Mouse (Mus musculus): Measurements from ENCODE around the gene Steap4. TPM values are rescaled to one million over a fixed set of nuclear protein-coding genes. Genes with fewer than 3 reads are reported as not detected.
"Not testable (repeated sequence)": the region's sequence is repeated elsewhere in the genome, so short reads cannot be mapped to it uniquely, and the experiment has no call there.

The Steap4 gene
- under 1 TPM; 0.20 to 0.25 TPM for total RNA-seq (2021)
- long read RNA-seq, result 0 reads

DNA sequence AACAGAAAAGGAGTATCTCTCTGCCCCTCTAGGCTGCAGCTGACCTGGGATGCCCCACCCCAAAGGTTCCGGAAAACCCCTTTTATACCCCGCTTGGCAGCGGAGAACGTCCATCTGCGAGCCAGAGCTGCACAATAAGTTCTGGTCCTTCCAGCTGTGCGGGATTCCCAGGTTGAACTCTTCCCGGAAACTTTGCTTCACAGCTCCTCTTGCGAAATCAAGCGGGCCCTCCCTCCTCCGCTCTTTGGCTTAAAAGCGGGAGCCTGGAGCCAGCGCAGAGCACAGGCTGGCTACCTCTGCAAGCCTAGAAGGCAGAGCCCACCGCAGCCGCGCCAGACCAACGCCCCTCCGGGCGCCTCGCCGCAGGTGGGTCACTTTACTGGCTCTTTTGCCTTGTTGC lies at the start of gene Steap4:
TSS of gene Steap4 (plus strand) at position 282 of the 400 bp plus-strand sequence.
- no peak for DNase-seq (ENCODE audit: low spot score in 2 of 2)

GRCm38 (mm10) chr5:7911975-7912374 lies 48.3 kb upstream of the Steap4 start:
- no peak for DNase-seq (ENCODE audit: low spot score in 2 of 2)

DNA sequence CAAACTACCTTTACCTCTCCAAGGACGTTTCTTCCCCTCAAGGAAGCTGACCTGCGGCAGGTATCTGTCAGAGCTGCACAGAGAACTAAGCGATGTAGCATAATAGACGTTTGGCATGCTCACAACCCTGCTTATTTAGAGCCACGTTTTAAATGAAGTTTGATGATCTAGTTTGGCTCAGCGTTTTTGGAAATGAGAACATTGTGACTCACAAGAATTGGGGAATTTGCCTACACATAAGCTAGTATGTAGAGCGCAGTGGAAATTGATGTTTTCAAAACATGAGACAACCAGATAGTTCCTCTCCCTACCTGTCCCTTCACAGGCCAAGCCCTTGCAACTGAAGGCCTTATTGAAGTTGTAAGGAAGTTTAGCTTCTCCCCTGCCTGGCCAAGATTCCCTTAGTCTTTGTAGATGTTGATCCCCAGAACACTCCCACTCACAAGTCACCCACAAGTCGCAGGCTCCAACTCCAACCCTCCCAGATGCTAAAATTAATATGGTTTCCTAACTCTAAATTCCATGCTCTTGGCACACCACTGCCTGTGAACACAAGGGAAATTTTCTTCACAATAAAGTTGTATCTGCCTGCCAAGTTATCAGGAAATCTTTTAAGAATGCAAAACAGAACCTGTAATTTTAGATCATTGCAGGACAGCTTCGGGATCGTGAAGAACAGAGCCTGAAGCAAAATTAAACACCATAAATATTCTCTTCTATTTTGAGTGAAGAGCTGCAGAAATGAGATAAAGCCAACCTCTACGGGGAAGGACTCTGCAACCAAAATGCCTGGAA lies 42.6 kb upstream of the Steap4 start:
- DNase-seq (ENCODE audit: low spot score in 2 of 2), result no peak

DNA sequence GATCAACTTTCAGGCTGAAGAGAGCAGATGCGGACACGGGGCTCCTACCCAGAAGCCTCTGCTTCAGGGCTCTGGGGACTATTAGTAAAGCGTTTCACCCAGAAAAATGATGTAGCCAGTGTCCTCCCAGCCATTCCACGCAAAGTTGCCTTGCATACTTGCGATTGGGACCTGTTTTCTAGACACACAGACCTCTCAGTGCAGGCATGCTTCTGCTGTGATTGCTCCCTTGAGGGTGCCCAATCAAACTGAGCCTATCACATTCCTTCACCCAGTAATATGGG lies 42.0 kb upstream of the Steap4 start:
- no peak for DNase-seq (ENCODE audit: low spot score in 2 of 2)

- DNase-seq (ENCODE audit: low spot score in 2 of 2), result no peak
These were observed 40.6 kb upstream of the Steap4 start for GRCm38 (mm10) chr5:7919681-7920080.

DNA sequence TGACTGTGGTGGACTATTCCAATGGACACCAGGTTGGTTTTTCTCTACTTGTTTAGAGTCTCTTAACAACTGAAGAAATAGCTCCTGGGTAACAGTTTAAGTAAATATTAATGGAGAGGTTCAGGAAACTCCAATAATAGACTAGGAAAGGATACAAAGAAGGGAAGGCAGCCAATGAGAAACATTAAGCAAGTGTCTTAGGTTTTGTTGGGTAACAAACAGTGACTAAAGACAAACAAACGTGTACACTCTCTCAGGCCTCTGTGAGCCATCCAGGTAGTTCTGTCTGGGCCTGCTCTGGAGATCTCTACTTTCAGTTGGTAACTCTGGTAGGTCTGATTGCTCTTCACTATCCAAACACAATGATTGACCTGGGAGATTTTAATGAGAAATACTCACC lies 37.5 kb upstream of the Steap4 start:
- no peak for DNase-seq (ENCODE audit: low spot score in 2 of 2)

GRCm38 (mm10) chr5:7923666-7924065 lies 36.6 kb upstream of the Steap4 start:
- no peak for DNase-seq (ENCODE audit: low spot score in 2 of 2)

DNA sequence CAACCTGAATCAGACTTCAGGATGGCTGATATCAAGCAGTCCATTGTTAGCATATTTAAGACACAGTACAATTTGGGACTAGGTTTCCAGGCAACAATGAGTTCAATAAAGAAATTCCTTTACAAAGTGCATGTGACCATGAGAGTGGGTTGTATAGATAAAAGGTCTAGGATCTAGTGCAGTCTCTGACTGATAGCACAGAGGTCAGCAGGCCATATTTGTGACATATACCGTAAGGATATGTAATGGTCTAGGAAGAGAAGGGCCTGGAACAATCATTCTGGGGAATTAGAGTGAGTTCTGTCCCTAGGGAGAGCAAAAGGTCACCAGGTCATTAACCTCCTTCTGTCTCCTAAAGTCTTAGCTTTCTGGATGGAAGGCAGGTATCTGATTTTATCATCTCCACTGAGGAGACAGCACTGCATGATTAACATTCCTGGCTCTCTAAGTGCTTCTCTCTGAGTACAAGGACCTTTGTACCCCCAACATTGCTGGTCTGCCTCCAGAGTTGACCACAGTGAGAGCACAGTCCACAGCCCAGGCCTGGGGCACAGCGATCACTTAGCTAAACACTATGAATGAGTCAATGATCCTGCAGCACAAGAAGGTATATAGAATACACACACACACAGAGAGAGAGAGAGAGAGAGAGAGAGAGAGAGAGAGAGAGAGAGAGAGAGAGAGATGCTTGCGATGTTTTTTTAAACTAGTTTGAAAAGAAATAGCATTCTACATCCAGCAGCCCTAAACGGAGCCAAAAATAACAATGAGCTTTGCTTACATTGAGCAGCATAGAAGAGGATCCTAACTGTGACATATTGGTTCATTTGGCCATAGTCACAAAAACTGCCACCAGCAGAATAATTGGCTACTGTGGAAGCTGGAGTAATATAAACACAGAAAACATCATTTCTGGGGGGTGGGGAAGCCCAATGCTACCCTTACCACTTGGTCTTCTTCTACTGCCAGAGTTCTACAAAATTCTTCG lies 27.7 kb upstream of the Steap4 start:
- DNase-seq (ENCODE audit: low spot score in 2 of 2), result no peak

DNA sequence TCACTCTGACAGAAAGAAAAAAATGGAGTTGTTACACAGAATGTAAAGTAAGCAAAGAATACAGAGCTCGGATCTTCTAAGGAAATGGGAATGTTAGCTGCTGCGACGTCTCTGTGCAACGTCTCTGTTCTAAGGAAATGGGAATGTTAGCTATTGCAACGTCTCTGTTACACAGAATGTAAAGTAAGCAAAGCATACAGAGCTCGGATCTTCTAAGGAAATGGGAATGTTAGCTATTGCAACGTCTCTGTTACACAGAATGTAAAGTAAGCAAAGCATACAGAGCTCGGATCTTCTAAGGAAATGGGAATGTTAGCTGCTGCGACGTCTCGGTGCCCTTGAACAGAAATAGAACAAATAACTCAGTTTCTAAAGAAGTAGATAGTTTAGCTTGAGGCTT lies 26.8 kb upstream of the Steap4 start:
- DNase-seq (ENCODE audit: low spot score in 2 of 2), result not testable (repeated sequence)

DNA sequence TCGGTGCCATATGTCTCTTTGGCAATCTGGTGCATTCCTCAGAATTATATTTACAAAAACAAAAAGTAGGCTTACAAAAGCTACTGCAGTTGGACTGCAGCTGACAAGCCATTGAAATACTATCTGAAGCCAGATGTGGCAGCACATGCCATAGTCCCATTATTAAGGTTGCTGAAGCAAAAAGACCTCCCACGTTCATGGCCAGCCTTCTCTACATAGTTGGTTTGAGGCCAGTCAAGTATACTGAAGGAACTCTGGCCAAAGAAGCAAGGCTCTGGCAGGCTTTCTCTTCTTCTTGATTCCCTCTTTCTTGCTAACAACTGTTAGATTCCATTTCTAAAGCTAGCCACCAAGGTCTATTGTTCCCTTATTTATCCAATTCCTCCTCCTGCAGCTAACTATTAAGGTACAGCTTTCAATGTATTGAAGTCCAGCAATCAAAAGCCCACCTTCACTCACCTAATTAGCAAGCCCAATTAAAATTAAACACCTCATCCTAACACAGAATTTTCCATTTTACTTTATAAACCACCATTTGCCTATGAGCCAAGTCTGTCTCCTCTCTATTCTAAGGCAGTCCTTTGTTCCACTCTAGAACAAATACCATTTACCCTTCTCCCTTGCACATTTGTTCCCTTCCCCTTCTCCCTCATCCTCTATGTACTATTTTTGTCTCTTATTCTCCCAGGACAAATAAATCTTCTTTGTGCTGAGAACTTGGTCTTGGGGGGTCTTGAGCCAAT lies 26.2 kb upstream of the Steap4 start:
- no peak for DNase-seq (ENCODE audit: low spot score in 2 of 2)

- DNase-seq (ENCODE audit: low spot score in 2 of 2), result no peak
These were observed 5.4 kb upstream of the Steap4 start for GRCm38 (mm10) chr5:7954838-7955237.

DNA sequence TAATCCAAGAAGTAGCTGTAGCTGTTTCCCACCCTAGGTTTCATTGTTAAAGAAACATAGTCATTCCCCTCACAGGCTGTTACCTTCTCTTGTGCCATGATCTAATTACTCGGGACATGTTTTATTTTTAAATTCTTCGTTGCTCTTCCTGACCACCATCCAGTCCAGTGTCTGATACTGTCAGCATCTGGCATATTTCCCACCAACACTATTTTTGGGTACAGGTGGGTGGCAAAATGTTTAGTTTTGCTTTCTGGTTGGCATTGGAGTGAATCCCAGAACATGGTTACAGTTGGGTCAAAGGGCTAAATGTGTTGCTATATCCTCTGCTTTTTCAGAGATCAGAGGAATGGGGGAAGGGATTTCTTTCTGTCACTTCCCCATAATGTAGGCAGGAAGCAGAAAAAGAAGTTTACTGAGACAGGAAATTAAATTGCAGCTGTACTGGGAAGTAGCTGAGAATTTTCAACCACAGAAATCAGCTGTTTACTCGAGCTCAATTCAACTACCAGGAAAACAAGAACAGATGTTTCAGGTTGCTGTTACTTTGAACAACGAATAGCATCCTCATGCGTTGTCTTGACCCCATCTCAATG lies 4.8 kb upstream of the Steap4 start:
- DNase-seq (ENCODE audit: low spot score in 2 of 2), result no peak

DNA sequence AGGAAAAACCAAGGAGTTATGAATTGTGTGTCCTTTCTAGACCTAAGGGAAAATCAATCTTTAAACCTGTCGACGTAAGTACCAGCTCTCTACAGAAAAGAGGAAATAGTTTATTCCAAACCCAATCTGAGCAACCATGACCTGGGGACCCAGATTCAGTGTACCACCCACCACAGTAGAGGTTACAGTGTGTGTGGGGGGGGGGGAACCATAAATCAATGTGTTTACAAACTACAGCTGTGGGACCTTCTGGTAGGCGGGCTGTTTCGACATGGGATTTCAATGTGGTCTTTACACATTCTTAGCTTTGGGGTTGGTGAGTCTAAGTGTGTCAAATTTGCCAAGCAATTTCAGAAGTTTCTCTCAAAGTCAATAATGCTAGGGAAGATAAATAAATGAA lies 2.2 kb upstream of the Steap4 start:
- no peak for DNase-seq (ENCODE audit: low spot score in 2 of 2)

GRCm38 (mm10) chr5:7959286-7959685 lies 971 bp upstream of the Steap4 start:
- no peak for DNase-seq (ENCODE audit: low spot score in 2 of 2)

DNA sequence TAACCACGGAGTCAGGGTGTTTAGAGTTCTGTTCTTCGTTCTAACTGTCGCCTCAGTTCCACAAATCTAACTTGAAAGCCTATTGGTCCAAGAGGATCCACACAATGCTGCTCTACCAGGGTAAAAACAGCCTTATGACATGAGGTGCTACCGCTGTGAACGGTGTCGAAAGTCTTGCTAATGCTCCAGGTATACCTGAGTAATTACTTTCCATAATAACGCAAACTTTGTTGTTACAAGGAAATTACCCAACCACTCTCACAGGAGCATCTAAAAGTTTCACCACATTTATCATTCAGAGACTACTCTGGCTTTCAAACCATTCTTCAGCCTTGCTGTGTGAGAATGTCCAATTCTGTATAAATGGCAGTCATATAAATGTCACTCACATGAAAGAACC lies 856 bp downstream of the Steap4 start:
- no peak for DNase-seq (ENCODE audit: low spot score in 2 of 2)

- DNase-seq (ENCODE audit: low spot score in 2 of 2), result peak; percentile 63
These were observed 5.0 kb downstream of the Steap4 start for GRCm38 (mm10) chr5:7965281-7965680.

GRCm38 (mm10) chr5:7968152-7968551 lies 7.9 kb downstream of the Steap4 start:
- DNase-seq (ENCODE audit: low spot score in 2 of 2), result no peak

GRCm38 (mm10) chr5:7972266-7972665 lies 12.0 kb downstream of the Steap4 start:
- no peak for DNase-seq (ENCODE audit: low spot score in 2 of 2)

GRCm38 (mm10) chr5:7974522-7975197 lies 14.4 kb downstream of the Steap4 start:
- no peak for DNase-seq (ENCODE audit: low spot score in 2 of 2)

DNA sequence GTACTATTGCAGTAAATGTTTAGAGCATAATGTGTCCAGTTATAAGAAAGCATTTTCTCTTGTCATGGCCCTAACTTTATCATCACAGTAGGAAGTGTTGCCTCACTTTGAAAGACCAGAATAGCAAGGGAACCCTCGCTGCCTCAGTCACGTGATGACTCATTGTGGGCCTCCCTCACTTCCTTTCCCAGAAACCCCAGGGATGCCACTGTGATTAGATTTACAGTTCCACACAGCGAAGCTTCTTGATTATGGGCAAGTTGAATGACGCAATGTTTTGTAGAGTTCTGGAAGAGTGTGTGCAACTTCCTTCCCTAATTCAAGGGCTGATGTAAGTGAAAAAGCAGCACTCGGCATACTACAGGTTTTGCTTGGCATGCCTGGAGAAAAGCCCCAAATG lies 20.3 kb downstream of the Steap4 start:
- DNase-seq (ENCODE audit: low spot score in 2 of 2), result no peak

DNA sequence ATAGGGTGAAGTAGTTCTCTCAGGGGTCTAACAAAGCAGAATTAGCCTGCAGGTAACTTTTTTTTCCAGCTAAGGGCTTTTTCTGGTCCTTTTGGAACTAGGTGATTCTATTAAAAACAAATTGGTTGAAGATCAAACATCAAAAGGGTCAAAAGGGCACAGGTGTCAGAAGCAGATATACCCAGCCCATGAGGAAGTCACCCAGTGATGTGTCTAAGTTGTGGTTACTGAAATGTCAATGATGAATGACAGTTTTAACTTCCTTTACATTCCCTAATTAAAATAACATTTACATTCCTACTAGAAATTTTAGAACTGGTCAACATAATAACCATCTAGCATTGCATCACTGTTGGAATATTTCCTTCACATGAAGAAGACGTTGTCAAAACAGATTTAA lies 27.7 kb downstream of the Steap4 start:
- DNase-seq (ENCODE audit: low spot score in 2 of 2), result no peak

Data from layer of hippocampus, postnatal 10 days (tissue).